Mouse (Mus musculus) cerebellum, adult 2 months (tissue): ENCODE measurements around the gene Tfec.

Experiments
- CTCF ChIP-seq: fragments of 200-500 bp; IDR thresholded peaks from 2 replicates; pipeline ENCODE4 v1.5.1; 2011; ENCODE audit warnings: low read depth, mild to moderate bottlenecking, control low read depth, low read length, moderate library complexity, borderline replicate concordance; ENCODE audit not compliant: insufficient read depth
- POLR2A ChIP-seq: fragments of 200-500 bp; IDR thresholded peaks from 2 replicates; pipeline ENCODE4 v1.6.1; 2011; ENCODE audit warnings: low read length, control low read depth, borderline replicate concordance; ENCODE audit not compliant: insufficient read depth

DNA sequence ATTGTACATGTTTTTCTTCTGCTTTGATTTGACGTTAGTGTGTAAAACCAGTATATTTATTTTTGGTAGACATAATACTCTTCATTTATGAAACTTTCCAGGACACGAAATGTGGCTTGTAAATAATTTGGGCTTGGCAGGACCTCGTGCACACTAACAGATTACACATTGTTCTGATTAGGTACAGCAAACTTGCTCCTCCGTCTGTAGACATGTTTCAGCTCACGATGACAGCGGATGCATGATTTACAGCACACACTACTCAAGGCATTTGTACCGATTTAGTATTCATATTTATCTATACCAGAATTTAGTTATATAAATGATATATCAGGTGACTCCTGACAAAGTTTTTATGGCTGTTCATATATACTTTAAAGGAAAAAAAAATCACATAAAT lies 104.2 kb downstream of the Tfec start:
- TF ChIP-seq CTCF (no peak), POLR2A (no peak)
